Mouse (Mus musculus): ENCODE data around the gene Cacna2d1. TPM values are rescaled to one million over a fixed set of nuclear protein-coding genes. Genes with fewer than 3 reads are reported as not detected.

The Cacna2d1 gene
- polyA plus RNA-seq (2015; fragmentation: Nextera tagmentation; extraction: Ambion mirVana) = 19.4 and 20.3 TPM in 2 replicates

- H3K4me2 ChIP-seq = peak within 1 kb of the TSS; percentile 80
- H3K4me3 ChIP-seq = peak within 1 kb of the TSS; percentile 69
- peak within 1 kb of the TSS; percentile 93 for H3K27ac ChIP-seq
- H3K4me1 ChIP-seq = peaks cover 12% of the 10 kb centered on the region
- H3K27me3 ChIP-seq = no peaks in the 10 kb centered on the region
- H3K9ac ChIP-seq = peak within 1 kb of the TSS; percentile 72
- peak; percentile 92 for ATAC-seq (ENCODE audit: insufficient number of reproducible peaks, low FRiP score, low TSS enrichment, low read depth)
- under 1% methylated on average over 64 of the region's 120 CpGs for WGBS
- no peaks in the 10 kb centered on the region for H3K36me3 ChIP-seq
- H3K9me3 ChIP-seq = no peaks in the 10 kb centered on the region
These were observed at the start of gene Cacna2d1 for GRCm38 (mm10) chr5:15934376-15935233. Gene Cacna2d1, plus strand, starts transcription at chr5:15934691.

GRCm38 (mm10) chr5:15895098-15895497 lies 39.4 kb upstream of the Cacna2d1 start:
- ATAC-seq (ENCODE audit: insufficient number of reproducible peaks, low FRiP score, low TSS enrichment, low read depth) = no peak
- no peak overlapping the region for H3K27ac ChIP-seq
- no peaks in the 10 kb centered on the region for H3K36me3 ChIP-seq
- H3K27me3 ChIP-seq = no peaks in the 10 kb centered on the region
- no peak overlapping the region for H3K4me2 ChIP-seq
- no peak overlapping the region for H3K4me3 ChIP-seq
- H3K9ac ChIP-seq = no peak overlapping the region
- H3K4me1 ChIP-seq = no peaks in the 10 kb centered on the region
- 49% methylated on average over 2 of the region's 2 CpGs for WGBS
- H3K9me3 ChIP-seq = no peaks in the 10 kb centered on the region

GRCm38 (mm10) chr5:15896706-15897105 lies 37.8 kb upstream of the Cacna2d1 start:
- WGBS = 30% methylated on average over 3 of the region's 3 CpGs
- H3K9me3 ChIP-seq = no peaks in the 10 kb centered on the region
- no peak overlapping the region for H3K9ac ChIP-seq
- ATAC-seq (ENCODE audit: insufficient number of reproducible peaks, low FRiP score, low TSS enrichment, low read depth) = no peak
- H3K4me1 ChIP-seq = no peaks in the 10 kb centered on the region
- H3K4me2 ChIP-seq = no peak overlapping the region
- H3K27ac ChIP-seq = no peak overlapping the region
- H3K4me3 ChIP-seq = no peak overlapping the region
- no peaks in the 10 kb centered on the region for H3K27me3 ChIP-seq
- H3K36me3 ChIP-seq = no peaks in the 10 kb centered on the region

GRCm38 (mm10) chr5:15906446-15906845 lies 28.0 kb upstream of the Cacna2d1 start:
- Histone ChIP-seq H3K27ac (no peak overlapping the region), H3K9ac (no peak overlapping the region), H3K36me3 (no peaks in the 10 kb centered on the region), H3K9me3 (no peaks in the 10 kb centered on the region), H3K4me2 (no peak overlapping the region), H3K4me3 (no peak overlapping the region), H3K4me1 (no peaks in the 10 kb centered on the region), H3K27me3 (no peaks in the 10 kb centered on the region)
- WGBS = 36% methylated on average over 3 of the region's 3 CpGs
- no peak for ATAC-seq (ENCODE audit: insufficient number of reproducible peaks, low FRiP score, low TSS enrichment, low read depth)

- Histone ChIP-seq H3K4me1 (no peaks in the 10 kb centered on the region), H3K4me2 (no peak overlapping the region), H3K27ac (no peak overlapping the region), H3K4me3 (no peak overlapping the region), H3K27me3 (no peaks in the 10 kb centered on the region), H3K9ac (no peak overlapping the region), H3K9me3 (no peaks in the 10 kb centered on the region), H3K36me3 (no peaks in the 10 kb centered on the region)
- ATAC-seq (ENCODE audit: insufficient number of reproducible peaks, low FRiP score, low TSS enrichment, low read depth) = no peak
- WGBS = 59% methylated on average over 1 of the region's 1 CpGs
These were observed 19.6 kb upstream of the Cacna2d1 start for GRCm38 (mm10) chr5:15914931-15915330.

- Histone ChIP-seq H3K4me2 (no peak overlapping the region), H3K9ac (no peak overlapping the region), H3K4me1 (peaks cover 2% of the 10 kb centered on the region; the same call in 1 of the 2 replicates), H3K27ac (no peak overlapping the region), H3K27me3 (no peaks in the 10 kb centered on the region), H3K4me3 (no peak overlapping the region), H3K9me3 (no peaks in the 10 kb centered on the region), H3K36me3 (no peaks in the 10 kb centered on the region)
- WGBS = 66% methylated on average over 6 of the region's 6 CpGs
- ATAC-seq (ENCODE audit: insufficient number of reproducible peaks, low FRiP score, low TSS enrichment, low read depth) = no peak
These were observed 6.0 kb upstream of the Cacna2d1 start for GRCm38 (mm10) chr5:15928506-15928905.

- H3K4me1 ChIP-seq = peaks cover 12% of the 10 kb centered on the region
- no peak overlapping the region for H3K27ac ChIP-seq
- no peaks in the 10 kb centered on the region for H3K27me3 ChIP-seq
- ATAC-seq (ENCODE audit: insufficient number of reproducible peaks, low FRiP score, low TSS enrichment, low read depth) = no peak
- H3K9me3 ChIP-seq = no peaks in the 10 kb centered on the region
- 32% methylated on average over 6 of the region's 6 CpGs for WGBS
- H3K4me3 ChIP-seq = no peak overlapping the region
- H3K9ac ChIP-seq = no peak overlapping the region
- no peaks in the 10 kb centered on the region for H3K36me3 ChIP-seq
- no peak overlapping the region for H3K4me2 ChIP-seq
These were observed 1.5 kb upstream of the Cacna2d1 start for GRCm38 (mm10) chr5:15933017-15933416.

- Histone ChIP-seq H3K4me2 (peak overlapping the region; percentile 80), H3K27me3 (no peaks in the 10 kb centered on the region), H3K36me3 (no peaks in the 10 kb centered on the region), H3K9ac (peak overlapping the region; percentile 72), H3K4me3 (peak overlapping the region; percentile 69), H3K9me3 (no peaks in the 10 kb centered on the region), H3K27ac (peak overlapping the region; percentile 93), H3K4me1 (peaks cover 12% of the 10 kb centered on the region)
- 0 out of 2 replicates have a peak, but pooled peaks have one; percentile 4 for ATAC-seq (ENCODE audit: insufficient number of reproducible peaks, low FRiP score, low TSS enrichment, low read depth)
- WGBS = 7% methylated on average over 17 of the region's 17 CpGs
These were observed 713 bp upstream of the Cacna2d1 start for GRCm38 (mm10) chr5:15933581-15934375.

GRCm38 (mm10) chr5:15935234-15935728 lies 790 bp downstream of the Cacna2d1 start:
- no peaks in the 10 kb centered on the region for H3K27me3 ChIP-seq
- H3K4me2 ChIP-seq = peak overlapping the region; percentile 80
- no peaks in the 10 kb centered on the region for H3K9me3 ChIP-seq
- no peaks in the 10 kb centered on the region for H3K36me3 ChIP-seq
- peaks cover 12% of the 10 kb centered on the region for H3K4me1 ChIP-seq
- peak overlapping the region; percentile 69 for H3K4me3 ChIP-seq
- H3K27ac ChIP-seq = peak overlapping the region; percentile 93
- WGBS = 1% methylated on average over 27 of the region's 27 CpGs
- ATAC-seq (ENCODE audit: insufficient number of reproducible peaks, low FRiP score, low TSS enrichment, low read depth) = no peak
- H3K9ac ChIP-seq = peak overlapping the region; percentile 72

- no peak overlapping the region for H3K9ac ChIP-seq
- WGBS = 31% methylated on average over 14 of the region's 14 CpGs
These were observed 1.6 kb downstream of the Cacna2d1 start for GRCm38 (mm10) chr5:15935831-15936710.

GRCm38 (mm10) chr5:15941191-15941725 lies 6.8 kb downstream of the Cacna2d1 start:
- Histone ChIP-seq H3K9ac (no peak overlapping the region), H3K27me3 (no peaks in the 10 kb centered on the region), H3K9me3 (no peaks in the 10 kb centered on the region), H3K4me2 (no peak overlapping the region), H3K27ac (no peak overlapping the region), H3K36me3 (0 out of 2 replicates have a peak, but pooled peaks cover 5% of the 10 kb centered on the region), H3K4me1 (no peaks in the 10 kb centered on the region), H3K4me3 (no peak overlapping the region)
- WGBS = 41% methylated on average over 6 of the region's 6 CpGs
- no peak for ATAC-seq (ENCODE audit: insufficient number of reproducible peaks, low FRiP score, low TSS enrichment, low read depth)

More at GRCm38 (mm10) chr5:15935831-15936710, 1.6 kb downstream of the Cacna2d1 start:
- Histone ChIP-seq H3K27me3 (no peaks in the 10 kb centered on the region), H3K4me3 (peak overlapping the region; percentile 69), H3K36me3 (no peaks in the 10 kb centered on the region), H3K4me1 (peaks cover 12% of the 10 kb centered on the region), H3K9me3 (no peaks in the 10 kb centered on the region), H3K27ac (no peak overlapping the region), H3K4me2 (peak overlapping the region; percentile 80)
- no peak for ATAC-seq (ENCODE audit: insufficient number of reproducible peaks, low FRiP score, low TSS enrichment, low read depth)
